Mouse (Mus musculus): ENCODE measurements around the gene Abtb2. TPM values are rescaled to one million over a fixed set of nuclear protein-coding genes. Genes with fewer than 3 reads are reported as not detected.

Abtb2 gene
- total RNA-seq, 1 experiment from 2014 or later, result 0.41 TPM

- no peak for ATAC-seq (replicated peaks; ENCODE audit: low read depth, poor library complexity, severe bottlenecking)
Measured at GRCm38 (mm10) chr2:103761993-103762392, 195.9 kb downstream of the Abtb2 start.

GRCm38 (mm10) chr2:103762492-103762891, 196.4 kb downstream of the Abtb2 start:
- no peak for ATAC-seq (replicated peaks; ENCODE audit: low read depth, poor library complexity, severe bottlenecking)

Other genes with a start within 250 kb of the Abtb2 start
- gene Elf5, start 154.6 kb upstream of the Abtb2 start, total RNA-seq (2017), result not detected in 2 replicates
- 44.3 and 49.5 TPM in 2 replicates for gene Cat, start 81.2 kb upstream of the Abtb2 start, total RNA-seq (2017)
- gene Nat10, start 195.0 kb downstream of the Abtb2 start, total RNA-seq (2017), result 50.5 and 53.8 TPM in 2 replicates
- 522 and 606 TPM in 2 replicates for gene Caprin1, start 231.3 kb downstream of the Abtb2 start, total RNA-seq (2017)

Data from common myeloid progenitor, adult 5-6 weeks (primary cell).